Mouse (Mus musculus): Measurements from ENCODE around the gene Blzf1.

Blzf1 gene

DNA sequence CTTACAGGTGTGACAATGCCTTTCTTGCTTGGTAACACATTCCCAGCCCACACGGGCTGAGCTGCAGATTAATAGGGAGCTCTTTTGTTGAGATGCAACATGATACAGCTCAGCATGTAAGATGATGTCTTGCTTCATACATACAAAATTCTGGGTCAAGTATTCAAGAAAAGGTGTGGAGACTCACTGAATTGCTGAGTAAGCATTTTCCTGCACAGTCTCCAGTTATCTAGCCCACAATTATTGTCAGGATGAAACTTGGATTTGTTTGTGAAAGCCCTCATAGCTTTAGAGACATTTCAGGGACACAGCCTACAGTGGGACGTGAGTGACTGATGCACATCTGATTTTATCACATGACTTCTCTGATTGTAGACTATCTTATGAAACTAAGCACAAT, 65.8 kb downstream of the Blzf1 start:
- DNase-seq (ENCODE audit: low read depth in 1 of 2, low spot score in 2 of 2): no peak
